Mouse (Mus musculus): ENCODE results near the gene Etfrf1. TPM values are rescaled to one million over a fixed set of nuclear protein-coding genes. Genes with fewer than 3 reads are reported as not detected.

Gene Etfrf1
- total and polyA plus RNA-seq, 3 experiments = 11.0 to 13.1 TPM; not detected in 1

DNA sequence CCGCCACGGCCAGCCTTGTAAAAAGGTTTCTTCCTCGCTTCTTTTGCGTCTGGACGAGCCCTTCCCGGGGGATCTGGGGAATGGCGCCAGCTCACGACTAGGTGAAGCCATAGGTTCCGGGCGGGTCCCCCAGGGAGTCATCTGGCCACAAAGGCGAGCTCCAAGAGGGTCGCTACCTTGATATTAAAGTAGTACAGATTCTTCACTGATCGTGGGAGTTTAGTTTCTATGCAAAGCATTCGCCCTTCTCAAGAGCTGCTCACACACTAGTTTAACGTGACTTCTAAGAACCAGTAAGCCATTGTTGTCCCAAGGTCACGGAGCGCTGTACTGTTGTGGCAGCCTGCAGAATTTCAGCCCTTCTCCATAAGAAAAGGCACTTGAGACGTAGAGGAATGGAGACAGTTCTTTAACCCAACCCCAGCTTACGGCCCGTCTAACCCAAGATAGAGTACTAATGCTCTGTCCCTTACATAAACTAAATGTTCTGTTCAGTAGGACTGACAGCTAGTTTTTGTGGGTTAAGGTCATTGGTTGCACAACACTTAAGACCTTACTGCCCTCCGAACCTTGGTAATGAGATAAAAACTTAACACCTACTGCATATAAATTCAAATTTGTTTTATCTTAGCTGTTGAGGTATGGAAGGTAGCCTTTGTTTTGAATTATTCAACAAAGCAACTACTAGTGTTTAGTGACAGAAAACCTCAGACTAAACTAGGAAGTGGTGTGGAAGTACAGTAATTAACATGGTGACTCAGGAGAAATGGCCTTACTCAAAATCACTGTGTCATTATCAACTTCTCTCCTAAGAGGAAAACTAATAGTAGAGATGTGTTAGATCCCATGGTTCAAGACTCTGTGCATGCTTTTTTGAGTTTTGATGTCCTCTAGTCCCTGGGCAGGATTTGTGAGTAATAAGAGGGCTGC lies 707 bp downstream of the Etfrf1 start:
- TF ChIP-seq SIN3A (IDR thresholded peaks at IDR 0.05; ENCODE audit: low read length) = 0 out of 2 replicates have a peak, but pooled peaks have one; percentile 37
- TF ChIP-seq USF2 (IDR thresholded peaks at IDR 0.05; ENCODE audit: borderline replicate concordance in 1 of 2, insufficient read depth in 1 of 2, low read depth in 1 of 2, low read length in 2 of 2) = no peak
- Histone ChIP-seq H3K36me3 (ENCODE audit: control insufficient read depth in 1 of 2, insufficient read depth in 2 of 2, low read length in 2 of 2) (peaks cover 0 to 8% of the 10 kb centered on the region in 2 experiments), H3K9ac (ENCODE audit: control insufficient read depth, low read depth, low read length, poor library complexity, severe bottlenecking) (peak overlapping the region; percentile 83), H3K27ac (ENCODE audit: control insufficient read depth, low read depth, low read length) (peak overlapping the region; percentile 80), H3K27me3 (ENCODE audit: control insufficient read depth in 1 of 2, insufficient read depth in 2 of 2, low read length in 2 of 2) (no peaks in the 10 kb centered on the region), H3K9me3 (replicated peaks; ENCODE audit: insufficient read depth, low read length) (no peaks in the 10 kb centered on the region), H3K79me2 (ENCODE audit: control insufficient read depth, insufficient read depth, low read length, poor library complexity) (peaks cover 5% of the 10 kb centered on the region), H3K4me1 (ENCODE audit: control insufficient read depth in 1 of 2, insufficient read depth in 2 of 2, low read length in 2 of 2) (peaks cover 0 to 3% of the 10 kb centered on the region in 2 experiments; a peak in 3 of 4 replicates), H3K4me3 (ENCODE audit: control insufficient read depth in 1 of 2, insufficient read depth in 1 of 2, low read depth in 2 of 2, low read length in 2 of 2) (peak overlapping the region; percentile 77 to 78)
- DNase-seq (ENCODE audit: low read depth, low spot score) = peak; percentile 70

DNA sequence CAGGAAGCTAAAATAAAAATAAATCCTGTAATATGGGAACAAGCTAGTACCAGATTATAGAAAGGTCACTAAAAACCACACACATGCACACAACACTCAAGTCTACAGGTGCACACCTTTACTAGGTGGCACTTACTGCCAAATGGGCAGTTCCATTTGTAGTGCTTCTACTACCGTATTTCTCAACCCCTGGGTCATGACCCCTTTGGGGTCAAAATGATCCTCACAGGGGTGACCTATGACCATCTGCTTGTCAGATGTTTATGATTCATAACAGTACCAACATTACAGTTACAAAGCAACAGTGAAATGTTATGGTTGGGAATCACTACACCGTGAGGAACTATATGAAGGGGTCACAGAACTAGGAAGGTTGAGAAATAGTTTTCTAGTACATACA lies 3.0 kb downstream of the Etfrf1 start:
- H3K36me3 ChIP-seq (ENCODE audit: control insufficient read depth in 1 of 2, insufficient read depth in 2 of 2, low read length in 2 of 2) = peaks cover 7 to 8% of the 10 kb centered on the region in 2 experiments
- H3K4me3 ChIP-seq (ENCODE audit: control insufficient read depth in 1 of 2, insufficient read depth in 1 of 2, low read depth in 2 of 2, low read length in 2 of 2) = no peak overlapping the region
- no peak for DNase-seq (ENCODE audit: low read depth, low spot score)
- no peaks in the 10 kb centered on the region for H3K27me3 ChIP-seq (ENCODE audit: control insufficient read depth in 1 of 2, insufficient read depth in 2 of 2, low read length in 2 of 2)
- H3K27ac ChIP-seq (ENCODE audit: control insufficient read depth, low read depth, low read length) = no peak overlapping the region
- no peaks in the 10 kb centered on the region for H3K9me3 ChIP-seq (replicated peaks; ENCODE audit: insufficient read depth, low read length)
- peaks cover 5% of the 10 kb centered on the region for H3K79me2 ChIP-seq (ENCODE audit: control insufficient read depth, insufficient read depth, low read length, poor library complexity)
- no peak overlapping the region for H3K9ac ChIP-seq (ENCODE audit: control insufficient read depth, low read depth, low read length, poor library complexity, severe bottlenecking)
- peaks cover 0 to 3% of the 10 kb centered on the region in 2 experiments; a peak in 3 of 4 replicates for H3K4me1 ChIP-seq (ENCODE audit: control insufficient read depth in 1 of 2, insufficient read depth in 2 of 2, low read length in 2 of 2)
- TF ChIP-seq MYB (IDR thresholded peaks at IDR 0.05; ENCODE audit: low read depth, low read length) = no peak
- no peak for TF ChIP-seq MAFK (IDR thresholded peaks at IDR 0.05; ENCODE audit: borderline replicate concordance, low read depth, low read length)
- TF ChIP-seq HCFC1 (IDR thresholded peaks at IDR 0.05; ENCODE audit: low read depth, low read length) = no peak
- TF ChIP-seq ZKSCAN1 (IDR thresholded peaks at IDR 0.05; ENCODE audit: low read depth, low read length) = no peak

- TF ChIP-seq MYC (IDR thresholded peaks at IDR 0.05; ENCODE audit: low read depth, low read length) = no peak
- no peak for TF ChIP-seq JUND (IDR thresholded peaks at IDR 0.05; ENCODE audit: low read depth, low read length)
- Histone ChIP-seq H3K9ac (ENCODE audit: control insufficient read depth, low read depth, low read length, poor library complexity, severe bottlenecking) (no peak overlapping the region), H3K27me3 (ENCODE audit: control insufficient read depth in 1 of 2, insufficient read depth in 2 of 2, low read length in 2 of 2) (no peaks in the 10 kb centered on the region), H3K4me1 (ENCODE audit: control insufficient read depth in 1 of 2, insufficient read depth in 2 of 2, low read length in 2 of 2) (peaks cover 0 to 3% of the 10 kb centered on the region in 2 experiments; a peak in 2 of 4 replicates), H3K27ac (ENCODE audit: control insufficient read depth, low read depth, low read length) (no peak overlapping the region), H3K36me3 (ENCODE audit: control insufficient read depth in 1 of 2, insufficient read depth in 2 of 2, low read length in 2 of 2) (peaks cover 7 to 8% of the 10 kb centered on the region in 2 experiments), H3K79me2 (ENCODE audit: control insufficient read depth, insufficient read depth, low read length, poor library complexity) (peaks cover 5% of the 10 kb centered on the region), H3K4me3 (ENCODE audit: control insufficient read depth in 1 of 2, insufficient read depth in 1 of 2, low read depth in 2 of 2, low read length in 2 of 2) (no peak overlapping the region), H3K9me3 (replicated peaks; ENCODE audit: insufficient read depth, low read length) (no peaks in the 10 kb centered on the region)
- no peak for DNase-seq (ENCODE audit: low read depth, low spot score)
Measured at GRCm38 (mm10) chr6:145215826-145216225, 4.9 kb downstream of the Etfrf1 start.

Measured in MEL (cell line).